Mouse (Mus musculus): ENCODE data around the gene Tspan5. TPM values are rescaled to one million over a fixed set of nuclear protein-coding genes. Genes with fewer than 3 reads are reported as not detected.
A peak's percentile ranks its signal among the peaks of the same experiment; 100 is the strongest.

Tspan5 gene
- 20.9 and 24.2 TPM in 2 replicates for polyA plus RNA-seq (2014; fragmentation: Nextera tagmentation; extraction: Ambion mirVana)

DNA sequence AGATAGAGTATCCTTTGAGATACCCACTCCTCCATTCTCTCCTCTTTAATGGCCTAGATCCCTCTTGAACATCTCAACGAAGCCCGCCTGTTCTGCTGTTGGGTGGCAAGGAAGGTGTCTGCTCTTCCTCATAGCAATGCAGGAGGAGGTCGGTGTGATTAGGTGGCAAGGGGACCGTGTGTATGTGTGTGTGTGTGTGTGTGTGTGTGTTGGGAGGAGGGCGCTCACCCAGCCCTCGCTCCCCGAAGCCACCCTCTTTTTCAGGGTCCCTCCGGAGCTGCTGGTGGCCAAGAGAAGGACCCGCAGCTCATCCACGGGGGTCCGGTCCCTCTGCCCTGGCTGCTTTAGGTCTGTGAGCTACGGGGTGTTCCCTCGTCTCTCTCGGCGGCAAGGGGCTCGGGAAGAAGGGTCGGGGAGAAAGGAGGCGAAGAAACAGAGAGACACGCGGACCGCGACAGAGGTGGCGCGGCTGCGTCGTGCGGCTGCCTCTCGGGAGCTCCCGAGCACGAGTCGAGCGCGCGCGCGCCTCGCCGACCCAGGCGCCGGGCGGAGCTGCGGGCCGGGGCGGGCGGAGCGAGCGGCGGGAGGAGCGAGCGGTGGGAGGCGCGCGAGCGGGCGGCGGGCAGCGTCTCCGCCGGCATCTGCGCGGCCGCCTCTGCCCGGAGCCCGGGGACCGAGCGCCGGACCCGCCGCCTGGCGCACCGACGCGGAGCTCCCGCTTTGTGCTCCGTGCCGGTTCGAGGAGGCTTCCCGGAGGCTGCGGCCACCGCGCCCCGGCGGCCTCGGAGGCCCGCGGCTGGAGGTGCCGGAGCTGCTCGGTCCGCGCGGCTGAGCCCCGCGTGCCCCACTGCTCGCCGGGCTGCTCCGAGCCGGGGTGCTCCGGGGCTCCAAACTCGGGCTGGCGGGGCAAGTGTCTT, at the start of gene Tspan5:
TSS of gene Tspan5 (plus strand) at position 547 of the 917 bp plus-strand sequence.
- Histone ChIP-seq H3K27ac (ENCODE audit: low read depth) (peak within 1 kb of the TSS; percentile 69), H3K9ac (ENCODE audit: low read length) (peak within 1 kb of the TSS; percentile 79), H3K27me3 (replicated peaks; ENCODE audit: control insufficient read depth, insufficient read depth, low read length) (no peaks in the 10 kb centered on the region; the same call in 1 of the 2 replicates), H3K9me3 (ENCODE audit: control insufficient read depth, low read length) (no peaks in the 10 kb centered on the region), H3K36me3 (ENCODE audit: control insufficient read depth, insufficient read depth, low read length) (no peaks in the 10 kb centered on the region), H3K4me2 (ENCODE audit: low read length) (peak within 1 kb of the TSS; percentile 70), H3K4me3 (ENCODE audit: low read depth, low read length) (peak within 1 kb of the TSS; percentile 71), H3K4me1 (replicated peaks; ENCODE audit: control insufficient read depth, insufficient read depth, low read length) (peaks cover 7% of the 10 kb centered on the region)
- WGBS, result 1% methylated on average over 89 of the region's 100 CpGs
- ATAC-seq (replicated peaks; ENCODE audit: low FRiP score, low TSS enrichment, low read depth) (peak; percentile 86), DNase-seq (ENCODE audit: low spot score) (peak; percentile 84)

DNA sequence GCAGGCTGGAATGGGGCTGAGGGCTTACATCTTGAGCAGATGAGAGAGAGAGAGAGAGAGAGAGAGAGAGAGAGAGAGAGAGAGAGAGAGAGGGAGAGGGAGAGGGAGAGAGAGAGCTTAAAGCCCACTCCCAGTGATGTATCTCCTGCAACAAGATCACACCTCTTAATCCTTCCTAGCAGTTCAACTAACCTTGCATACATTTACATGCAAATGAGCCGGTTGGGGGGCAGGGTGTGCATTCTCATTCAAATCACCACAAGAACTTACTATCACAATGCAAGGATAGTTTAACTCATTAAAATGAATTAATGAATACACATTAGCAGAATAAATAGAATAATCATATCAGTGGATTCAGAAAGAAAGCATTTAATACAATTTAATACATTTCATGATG, 49.7 kb upstream of the Tspan5 start:
- Histone ChIP-seq H3K36me3 (ENCODE audit: control insufficient read depth, insufficient read depth, low read length) (no peaks in the 10 kb centered on the region), H3K27ac (ENCODE audit: low read depth) (no peak overlapping the region), H3K27me3 (replicated peaks; ENCODE audit: control insufficient read depth, insufficient read depth, low read length) (no peaks in the 10 kb centered on the region), H3K4me2 (ENCODE audit: low read length) (no peak overlapping the region), H3K4me1 (replicated peaks; ENCODE audit: control insufficient read depth, insufficient read depth, low read length) (no peaks in the 10 kb centered on the region), H3K9ac (ENCODE audit: low read length) (no peak overlapping the region), H3K9me3 (ENCODE audit: control insufficient read depth, low read length) (no peaks in the 10 kb centered on the region), H3K4me3 (ENCODE audit: low read depth, low read length) (no peak overlapping the region)
- ATAC-seq (replicated peaks; ENCODE audit: low FRiP score, low TSS enrichment, low read depth) (no peak), DNase-seq (ENCODE audit: low spot score) (no peak)
- 36% methylated on average over 1 of the region's 1 CpGs for WGBS

DNA sequence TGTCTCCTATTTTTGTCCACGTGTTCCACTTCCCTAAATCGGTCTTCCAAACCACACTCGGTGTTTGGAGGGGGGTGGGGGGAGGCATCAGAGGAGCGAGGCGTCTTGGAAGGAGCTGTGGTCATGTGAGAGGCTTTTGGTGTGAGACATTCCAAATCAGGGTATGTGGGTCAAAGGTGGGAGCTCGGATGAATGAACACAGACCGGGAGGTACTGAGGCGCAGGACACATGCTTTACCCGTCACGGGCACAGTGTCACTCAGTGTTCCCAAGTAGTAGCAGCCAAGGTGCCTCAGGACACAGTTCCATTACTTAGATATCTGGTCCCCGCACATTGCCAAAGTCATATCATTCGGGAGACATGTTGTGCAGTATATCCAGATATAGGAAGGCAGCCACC, 38.6 kb upstream of the Tspan5 start:
- 86% methylated on average over 12 of the region's 12 CpGs for WGBS
- Histone ChIP-seq H3K4me3 (ENCODE audit: low read depth, low read length) (no peak overlapping the region), H3K9ac (ENCODE audit: low read length) (no peak overlapping the region), H3K4me1 (replicated peaks; ENCODE audit: control insufficient read depth, insufficient read depth, low read length) (no peaks in the 10 kb centered on the region), H3K27me3 (replicated peaks; ENCODE audit: control insufficient read depth, insufficient read depth, low read length) (no peaks in the 10 kb centered on the region), H3K36me3 (ENCODE audit: control insufficient read depth, insufficient read depth, low read length) (no peaks in the 10 kb centered on the region), H3K4me2 (ENCODE audit: low read length) (no peak overlapping the region), H3K27ac (ENCODE audit: low read depth) (no peak overlapping the region), H3K9me3 (ENCODE audit: control insufficient read depth, low read length) (no peaks in the 10 kb centered on the region)
- no peak for ATAC-seq (replicated peaks; ENCODE audit: low FRiP score, low TSS enrichment, low read depth)
- no peak for DNase-seq (ENCODE audit: low spot score)

DNA sequence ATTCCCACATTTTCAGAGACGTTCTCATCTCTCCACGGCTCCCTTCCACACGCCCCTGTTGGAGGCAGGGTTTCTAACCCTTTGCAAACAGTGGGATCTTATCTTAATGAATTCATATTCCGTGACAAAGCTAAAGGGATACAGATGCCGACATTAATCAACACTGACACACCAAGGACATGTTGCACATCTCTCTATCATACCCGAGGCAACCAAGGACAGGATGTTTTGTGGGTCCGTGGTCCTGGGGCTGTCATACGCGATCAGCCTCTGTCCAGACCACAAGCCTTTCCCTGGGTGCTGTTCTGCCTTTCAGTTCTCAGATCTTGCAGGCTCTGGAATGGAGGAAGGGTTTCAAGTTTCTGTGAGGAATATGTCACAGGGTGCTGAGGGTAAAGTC, 37.5 kb upstream of the Tspan5 start:
- Histone ChIP-seq H3K36me3 (ENCODE audit: control insufficient read depth, insufficient read depth, low read length) (no peaks in the 10 kb centered on the region), H3K4me1 (replicated peaks; ENCODE audit: control insufficient read depth, insufficient read depth, low read length) (no peaks in the 10 kb centered on the region), H3K9ac (ENCODE audit: low read length) (no peak overlapping the region), H3K4me3 (ENCODE audit: low read depth, low read length) (no peak overlapping the region), H3K9me3 (ENCODE audit: control insufficient read depth, low read length) (no peaks in the 10 kb centered on the region), H3K27ac (ENCODE audit: low read depth) (no peak overlapping the region), H3K27me3 (replicated peaks; ENCODE audit: control insufficient read depth, insufficient read depth, low read length) (no peaks in the 10 kb centered on the region), H3K4me2 (ENCODE audit: low read length) (no peak overlapping the region)
- DNase-seq (ENCODE audit: low spot score) (no peak), ATAC-seq (replicated peaks; ENCODE audit: low FRiP score, low TSS enrichment, low read depth) (no peak)
- WGBS, result 78% methylated on average over 9 of the region's 9 CpGs

DNA sequence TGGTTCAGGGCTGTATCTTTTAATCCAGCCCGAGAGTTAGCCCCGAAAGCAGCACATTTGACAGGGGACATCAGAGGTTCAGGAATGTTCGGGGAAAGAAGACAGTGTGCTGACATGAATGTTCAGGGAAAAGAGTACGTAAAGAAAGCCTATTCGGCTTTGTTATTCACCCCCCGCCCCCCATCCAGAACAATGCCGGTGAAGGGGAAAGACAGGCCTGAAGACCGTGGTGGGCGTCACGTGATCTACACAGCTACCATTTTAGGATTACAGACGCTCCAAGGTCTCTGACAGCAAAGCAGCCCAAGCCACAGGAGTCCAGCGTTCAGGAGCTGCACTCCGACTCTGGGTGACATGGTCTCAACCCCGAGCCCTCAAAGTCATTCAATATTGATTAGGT, 36.1 kb upstream of the Tspan5 start:
- H3K4me1 ChIP-seq (replicated peaks; ENCODE audit: control insufficient read depth, insufficient read depth, low read length), result no peaks in the 10 kb centered on the region
- H3K4me2 ChIP-seq (ENCODE audit: low read length), result no peak overlapping the region
- ATAC-seq (replicated peaks; ENCODE audit: low FRiP score, low TSS enrichment, low read depth) (no peak), DNase-seq (ENCODE audit: low spot score) (no peak)
- no peak overlapping the region for H3K27ac ChIP-seq (ENCODE audit: low read depth)
- no peaks in the 10 kb centered on the region for H3K36me3 ChIP-seq (ENCODE audit: control insufficient read depth, insufficient read depth, low read length)
- H3K4me3 ChIP-seq (ENCODE audit: low read depth, low read length), result no peak overlapping the region
- WGBS, result 74% methylated on average over 14 of the region's 14 CpGs
- H3K9ac ChIP-seq (ENCODE audit: low read length), result no peak overlapping the region
- H3K9me3 ChIP-seq (ENCODE audit: control insufficient read depth, low read length), result no peaks in the 10 kb centered on the region
- H3K27me3 ChIP-seq (replicated peaks; ENCODE audit: control insufficient read depth, insufficient read depth, low read length), result no peaks in the 10 kb centered on the region

DNA sequence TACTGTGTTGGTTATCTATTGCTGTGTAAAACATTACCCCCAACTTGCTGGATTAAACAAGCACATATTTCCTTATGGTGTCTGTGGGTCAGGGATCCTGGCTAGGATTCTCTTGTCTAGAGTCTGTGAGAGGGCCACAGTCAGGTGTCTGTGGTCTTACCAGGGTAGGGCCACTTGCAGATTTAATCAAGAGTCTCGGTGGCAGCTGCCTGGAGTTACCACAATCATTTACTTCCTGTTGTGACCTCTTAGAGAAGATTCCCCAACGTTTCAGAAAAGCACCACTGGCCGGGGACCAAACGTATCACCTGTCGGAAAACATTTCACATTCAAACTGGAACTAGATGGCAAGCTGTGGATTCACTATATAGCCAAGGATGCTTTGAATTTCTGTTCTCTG, 32.8 kb upstream of the Tspan5 start:
- Histone ChIP-seq H3K9ac (ENCODE audit: low read length) (no peak overlapping the region), H3K36me3 (ENCODE audit: control insufficient read depth, insufficient read depth, low read length) (no peaks in the 10 kb centered on the region), H3K4me3 (ENCODE audit: low read depth, low read length) (no peak overlapping the region), H3K27me3 (replicated peaks; ENCODE audit: control insufficient read depth, insufficient read depth, low read length) (no peaks in the 10 kb centered on the region), H3K4me2 (ENCODE audit: low read length) (no peak overlapping the region), H3K4me1 (replicated peaks; ENCODE audit: control insufficient read depth, insufficient read depth, low read length) (no peaks in the 10 kb centered on the region), H3K27ac (ENCODE audit: low read depth) (no peak overlapping the region), H3K9me3 (ENCODE audit: control insufficient read depth, low read length) (no peaks in the 10 kb centered on the region)
- ATAC-seq (replicated peaks; ENCODE audit: low FRiP score, low TSS enrichment, low read depth), result no peak
- WGBS, result 71% methylated on average over 5 of the region's 5 CpGs
- no peak for DNase-seq (ENCODE audit: low spot score)

DNA sequence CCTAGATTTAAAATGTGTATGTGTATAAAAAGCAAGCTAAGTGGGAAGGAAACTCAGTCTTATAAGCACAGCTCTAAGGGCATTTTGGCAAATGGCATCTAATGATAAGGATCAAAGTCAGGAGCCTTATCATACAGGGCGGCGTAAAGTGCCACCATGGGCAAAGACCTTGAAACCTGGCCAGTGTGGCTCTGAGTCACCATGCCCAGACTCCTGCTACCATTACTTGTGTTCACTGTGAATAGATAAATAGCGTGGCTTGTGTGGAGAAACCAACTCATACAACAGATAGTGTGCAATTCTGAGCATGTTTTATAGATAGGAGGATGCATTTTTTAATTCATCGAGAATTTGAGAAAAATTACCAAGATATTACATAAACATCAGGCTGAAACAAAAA, 30.0 kb upstream of the Tspan5 start:
- no peak overlapping the region for H3K4me2 ChIP-seq (ENCODE audit: low read length)
- no peaks in the 10 kb centered on the region for H3K9me3 ChIP-seq (ENCODE audit: control insufficient read depth, low read length)
- H3K4me1 ChIP-seq (replicated peaks; ENCODE audit: control insufficient read depth, insufficient read depth, low read length), result no peaks in the 10 kb centered on the region
- no peaks in the 10 kb centered on the region for H3K36me3 ChIP-seq (ENCODE audit: control insufficient read depth, insufficient read depth, low read length)
- H3K9ac ChIP-seq (ENCODE audit: low read length), result no peak overlapping the region
- no peak overlapping the region for H3K27ac ChIP-seq (ENCODE audit: low read depth)
- DNase-seq (ENCODE audit: low spot score) (no peak), ATAC-seq (replicated peaks; ENCODE audit: low FRiP score, low TSS enrichment, low read depth) (no peak)
- no peaks in the 10 kb centered on the region for H3K27me3 ChIP-seq (replicated peaks; ENCODE audit: control insufficient read depth, insufficient read depth, low read length)
- WGBS, result 94% methylated on average over 4 of the region's 4 CpGs
- no peak overlapping the region for H3K4me3 ChIP-seq (ENCODE audit: low read depth, low read length)

DNA sequence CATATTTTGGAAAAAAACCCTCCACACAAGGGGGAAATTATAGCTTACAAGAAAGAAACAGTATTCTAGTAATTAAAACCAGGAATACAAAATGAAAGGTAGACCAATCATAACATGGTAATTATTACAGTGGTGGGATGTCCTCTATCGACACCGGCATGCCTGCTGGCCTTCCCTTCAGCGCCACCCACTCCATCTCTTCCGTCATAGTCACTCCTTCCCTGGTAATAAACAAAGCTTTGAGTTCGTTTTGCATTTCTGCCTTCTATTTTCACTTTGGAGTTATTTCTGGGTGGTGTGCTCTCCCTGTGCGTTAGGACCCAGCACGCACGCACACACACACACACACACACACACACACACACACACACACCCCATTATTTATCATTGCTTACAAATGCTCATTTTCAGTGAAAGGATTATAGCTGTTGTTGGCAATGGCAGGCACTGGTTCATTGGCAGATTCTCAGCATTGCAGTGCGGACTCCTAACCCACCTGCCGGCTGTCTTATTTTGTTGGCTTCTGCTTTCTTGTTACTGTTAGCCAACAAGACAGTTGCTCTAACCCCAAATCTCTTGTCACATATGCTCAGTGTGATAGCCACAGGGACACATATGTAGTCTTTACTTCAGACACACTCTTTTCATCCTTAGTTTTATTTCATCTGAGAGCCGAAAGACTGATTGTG, 29.4 kb upstream of the Tspan5 start:
- Histone ChIP-seq H3K9me3 (ENCODE audit: control insufficient read depth, low read length) (no peaks in the 10 kb centered on the region), H3K27ac (ENCODE audit: low read depth) (no peak overlapping the region), H3K4me3 (ENCODE audit: low read depth, low read length) (no peak overlapping the region), H3K27me3 (replicated peaks; ENCODE audit: control insufficient read depth, insufficient read depth, low read length) (no peaks in the 10 kb centered on the region), H3K4me2 (ENCODE audit: low read length) (no peak overlapping the region), H3K36me3 (ENCODE audit: control insufficient read depth, insufficient read depth, low read length) (no peaks in the 10 kb centered on the region), H3K4me1 (replicated peaks; ENCODE audit: control insufficient read depth, insufficient read depth, low read length) (no peaks in the 10 kb centered on the region), H3K9ac (ENCODE audit: low read length) (no peak overlapping the region)
- ATAC-seq (replicated peaks; ENCODE audit: low FRiP score, low TSS enrichment, low read depth) (no peak), DNase-seq (ENCODE audit: low spot score) (no peak)
- 84% methylated on average over 11 of the region's 11 CpGs for WGBS
